Mouse (Mus musculus): ENCODE measurements around the gene Ppip5k2. TPM values are rescaled to one million over a fixed set of nuclear protein-coding genes. Genes with fewer than 3 reads are reported as not detected.

Gene Ppip5k2
- total RNA-seq, 2 experiments from 2014 or later = 64.3 to 69.5 TPM

DNA sequence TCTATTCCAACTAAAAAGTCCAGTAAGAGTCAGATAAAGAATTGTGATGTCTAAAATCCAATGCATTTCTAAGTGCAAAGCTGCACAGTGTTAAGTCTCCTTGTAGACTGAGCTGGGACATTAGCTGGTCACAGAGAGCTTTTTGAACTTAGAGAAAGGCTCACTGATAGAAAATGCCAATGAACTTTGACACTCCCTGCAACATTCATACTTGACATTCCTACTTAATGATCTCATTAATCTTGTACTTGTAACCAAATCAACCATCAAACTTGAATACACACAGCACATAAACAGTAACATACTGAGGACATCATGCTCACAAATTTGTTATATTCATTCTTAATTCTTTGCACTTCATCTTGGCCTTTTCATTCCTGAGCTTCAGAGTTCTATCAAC is 10.4 kb downstream of the Ppip5k2 start:
- ATAC-seq (replicated peaks; ENCODE audit: poor library complexity) = no peak

DNA sequence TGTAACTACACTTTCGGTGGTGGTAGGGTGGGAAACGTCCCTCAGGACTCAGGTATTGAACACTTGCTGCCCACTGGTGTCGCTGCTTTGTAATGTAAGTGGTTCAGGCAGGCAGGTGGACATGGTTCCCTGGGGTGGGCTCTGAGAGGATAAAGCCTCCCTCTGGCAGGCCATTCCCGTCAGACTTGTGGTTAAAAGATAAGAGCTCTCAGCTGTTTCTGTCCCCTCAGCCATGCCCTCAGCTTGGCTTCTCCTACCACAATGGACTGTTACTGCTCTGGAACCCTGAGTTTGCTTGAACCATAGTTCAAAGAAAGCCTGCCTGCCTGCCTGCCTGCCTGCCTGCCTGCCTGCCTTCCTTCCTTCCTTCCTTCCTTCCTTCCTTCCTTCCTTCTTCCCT is 15.8 kb downstream of the Ppip5k2 start:
- ATAC-seq (replicated peaks; ENCODE audit: poor library complexity) = peak; percentile 37; the same call in 1 of the 2 replicates

DNA sequence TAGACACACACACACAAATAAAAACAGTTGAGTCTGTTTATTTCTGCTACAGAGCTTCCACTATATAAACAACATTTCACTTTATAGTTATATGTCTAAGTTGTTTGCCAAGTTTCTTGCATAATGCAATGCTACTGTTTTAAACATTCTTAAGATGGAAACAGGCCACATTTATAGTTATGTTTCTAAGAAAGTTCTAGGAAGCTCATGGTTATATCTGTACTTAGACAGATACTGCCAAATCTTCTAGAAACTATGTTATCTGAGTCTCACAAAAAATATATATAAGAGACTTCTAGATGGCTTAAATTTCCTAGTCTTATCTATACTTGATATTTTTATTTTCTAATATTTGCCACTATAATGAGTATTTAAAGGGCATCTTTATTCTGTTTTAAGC is 17.0 kb downstream of the Ppip5k2 start:
- ATAC-seq (replicated peaks; ENCODE audit: poor library complexity) = no peak

DNA sequence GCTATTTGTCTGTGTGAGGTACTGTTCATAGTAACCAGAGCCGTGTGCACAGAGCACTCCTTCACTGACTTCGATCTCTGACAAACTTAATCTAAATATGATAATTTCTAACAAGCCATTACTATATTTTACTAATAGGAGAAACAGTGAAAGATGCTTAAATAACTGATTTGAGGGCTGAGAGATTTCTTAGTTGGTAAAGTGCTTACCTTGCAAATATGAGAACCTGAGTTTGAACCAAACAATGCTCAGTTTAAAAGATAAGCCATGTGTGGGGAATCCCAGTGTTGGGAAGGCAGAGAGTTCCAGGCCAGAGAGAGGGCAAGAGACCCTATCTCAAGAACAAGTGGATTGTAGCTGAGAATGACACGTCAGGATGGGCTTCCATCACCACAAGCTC is 22.0 kb downstream of the Ppip5k2 start:
- no peak for ATAC-seq (replicated peaks; ENCODE audit: poor library complexity)

DNA sequence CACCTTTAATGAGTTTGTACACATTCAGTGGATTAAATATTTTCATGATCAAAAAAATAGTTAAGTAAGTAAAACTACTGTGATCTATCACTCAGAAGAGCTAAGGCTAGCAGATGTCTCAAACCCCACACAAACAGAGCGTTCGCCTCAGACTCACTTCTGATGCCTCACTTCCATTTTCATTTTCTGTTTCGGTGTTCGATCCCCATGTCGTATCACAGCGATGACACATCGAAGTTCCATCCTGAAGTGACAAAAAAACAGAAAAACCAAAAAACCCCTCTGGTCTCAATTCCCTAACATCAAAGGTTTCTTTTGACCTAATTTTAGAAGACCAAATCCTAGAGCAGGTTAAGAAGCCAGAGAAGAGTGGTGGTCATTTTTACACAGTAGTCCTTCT is 23.9 kb downstream of the Ppip5k2 start:
- no peak for ATAC-seq (replicated peaks; ENCODE audit: poor library complexity)

DNA sequence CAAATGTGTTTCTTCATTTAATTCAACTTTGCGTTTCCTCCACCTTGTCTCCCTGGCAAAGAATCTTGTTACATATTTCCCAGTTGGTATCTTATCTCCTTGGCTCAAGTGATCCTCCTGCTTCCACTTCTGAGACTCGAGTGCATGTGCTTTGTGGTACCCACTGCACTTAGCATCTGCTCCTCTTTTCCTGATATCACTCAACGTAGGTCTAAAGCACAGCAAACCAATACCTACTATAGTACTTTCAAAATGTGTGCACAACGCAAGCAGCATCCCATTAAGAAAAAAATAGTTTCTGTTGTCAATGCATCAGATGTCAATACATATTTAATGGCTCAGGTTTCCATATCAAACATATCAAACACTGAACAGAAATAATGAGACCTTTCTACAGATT is 24.5 kb downstream of the Ppip5k2 start:
- ATAC-seq (replicated peaks; ENCODE audit: poor library complexity) = no peak

DNA sequence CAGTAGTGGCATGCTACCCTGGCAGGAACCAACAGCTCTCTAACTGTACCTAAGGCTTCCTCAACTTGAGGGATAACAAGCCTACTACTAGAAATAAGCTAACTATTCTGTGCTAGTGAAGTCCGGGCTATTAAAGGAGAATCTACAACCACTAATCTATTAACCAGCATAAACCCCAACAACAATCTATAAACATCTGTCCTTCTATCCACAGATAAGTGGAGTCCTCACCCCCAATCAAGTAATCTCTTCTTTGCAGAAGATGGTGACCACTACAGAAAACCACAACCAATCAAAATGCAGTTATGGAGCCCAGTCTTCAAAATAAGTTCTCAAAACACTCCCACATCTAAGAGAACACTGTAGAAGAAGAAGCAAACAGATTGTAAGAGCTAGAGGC is 27.1 kb downstream of the Ppip5k2 start:
- ATAC-seq (replicated peaks; ENCODE audit: poor library complexity) = peak; percentile 93

DNA sequence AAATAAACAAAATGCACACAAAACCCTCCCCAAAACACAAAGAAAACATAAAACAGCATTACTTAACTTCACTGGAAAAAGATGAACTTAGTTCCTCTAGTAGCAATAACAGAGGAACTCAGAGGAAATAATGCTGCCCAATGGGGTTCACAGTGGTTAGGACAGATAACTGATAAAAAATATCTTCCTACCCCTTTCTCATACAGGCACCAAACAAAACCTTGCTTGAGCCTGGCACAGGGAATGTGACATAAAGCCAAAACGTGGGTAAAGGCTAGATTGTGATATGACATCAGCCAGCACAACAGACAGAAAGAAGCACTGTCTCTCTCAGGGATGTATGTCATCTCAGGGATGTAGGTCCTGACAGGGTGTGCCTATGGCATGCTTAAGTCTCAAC is 40.9 kb downstream of the Ppip5k2 start:
- peak; percentile 44; the same call in 1 of the 2 replicates for ATAC-seq (replicated peaks; ENCODE audit: poor library complexity)

DNA sequence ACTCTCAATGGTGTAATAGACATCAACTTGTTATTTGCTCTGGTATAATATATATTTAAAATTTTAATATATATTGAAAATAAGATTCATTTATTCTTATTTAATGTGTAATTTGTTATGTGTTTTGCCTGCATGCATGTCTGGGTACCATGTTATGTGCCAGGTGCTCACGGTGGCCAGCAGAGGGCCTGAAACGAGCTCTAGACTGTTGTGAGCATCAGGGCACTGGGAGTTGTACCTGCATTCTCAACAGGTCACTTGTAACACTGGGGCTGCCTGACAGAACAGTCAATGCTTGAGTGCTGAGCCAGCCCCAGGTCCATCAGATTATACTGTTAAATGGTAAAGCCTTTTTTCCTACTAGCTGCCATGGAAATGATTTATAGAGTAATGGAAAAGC is 43.5 kb downstream of the Ppip5k2 start:
- peak; percentile 88 for ATAC-seq (replicated peaks; ENCODE audit: poor library complexity)

DNA sequence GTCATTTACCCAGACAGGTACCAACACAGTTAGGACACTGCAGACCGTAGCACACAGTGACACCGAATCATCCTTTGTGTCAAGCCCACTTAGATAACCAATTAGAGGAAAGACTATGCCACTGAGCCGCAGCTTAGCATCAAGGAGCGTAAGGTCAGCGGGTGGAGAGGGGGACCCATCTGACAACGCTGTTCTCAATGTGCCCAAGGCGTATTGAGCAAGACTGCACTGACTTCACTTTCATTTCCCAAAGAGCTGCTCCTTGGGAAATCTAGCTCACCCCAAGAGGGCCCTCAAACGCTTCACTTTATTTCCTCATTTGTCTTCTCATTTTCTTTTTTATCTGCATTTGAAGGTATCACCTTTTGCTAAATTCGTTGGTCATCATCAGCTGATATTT is 51.8 kb downstream of the Ppip5k2 start:
- ATAC-seq (replicated peaks; ENCODE audit: poor library complexity) = peak; percentile 99

DNA sequence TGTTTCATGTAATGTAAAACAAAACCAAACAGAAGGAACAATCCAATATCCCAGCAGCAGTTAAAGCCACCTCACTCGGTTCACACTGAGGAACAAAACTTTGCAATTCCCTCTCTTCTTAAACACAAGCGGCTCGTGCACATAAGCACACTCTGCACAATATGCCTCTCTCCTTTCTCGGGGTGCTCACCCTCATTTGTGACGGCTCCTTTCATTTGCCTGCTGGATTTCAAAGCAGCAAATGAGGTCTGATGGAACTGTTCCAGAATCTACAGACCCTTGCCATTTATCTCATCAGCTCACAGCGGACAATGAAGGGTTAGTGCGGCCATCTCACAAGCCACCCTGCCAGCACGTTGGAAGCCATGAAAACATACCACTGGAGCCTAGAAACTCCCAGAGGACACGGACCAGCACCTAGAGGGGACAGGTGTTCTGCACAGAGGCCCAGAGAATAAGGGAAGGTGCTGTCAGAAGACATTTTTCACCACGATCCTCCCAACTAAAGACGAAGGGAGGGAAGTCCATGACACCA is 55.8 kb downstream of the Ppip5k2 start:
- ATAC-seq (replicated peaks; ENCODE audit: poor library complexity) = no peak

DNA sequence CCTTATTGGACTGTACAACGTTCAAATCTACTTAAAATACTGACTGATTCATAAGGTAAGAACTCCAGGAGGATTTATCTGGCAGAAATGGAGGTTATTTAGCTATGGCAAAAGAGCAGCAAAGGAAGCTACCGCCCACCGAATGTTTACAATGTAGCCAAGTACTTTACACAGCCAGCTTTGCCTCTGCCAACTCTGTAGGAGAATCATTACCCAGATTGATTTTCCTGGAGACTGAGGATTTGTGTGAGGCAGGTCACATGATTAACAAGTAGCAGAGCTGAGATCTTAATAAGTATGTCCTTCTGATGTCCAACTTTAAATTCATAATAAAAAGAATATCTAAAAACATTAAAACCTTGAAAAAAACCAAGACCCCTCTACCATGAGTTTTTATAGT is 59.7 kb downstream of the Ppip5k2 start:
- ATAC-seq (replicated peaks; ENCODE audit: poor library complexity) = no peak

DNA sequence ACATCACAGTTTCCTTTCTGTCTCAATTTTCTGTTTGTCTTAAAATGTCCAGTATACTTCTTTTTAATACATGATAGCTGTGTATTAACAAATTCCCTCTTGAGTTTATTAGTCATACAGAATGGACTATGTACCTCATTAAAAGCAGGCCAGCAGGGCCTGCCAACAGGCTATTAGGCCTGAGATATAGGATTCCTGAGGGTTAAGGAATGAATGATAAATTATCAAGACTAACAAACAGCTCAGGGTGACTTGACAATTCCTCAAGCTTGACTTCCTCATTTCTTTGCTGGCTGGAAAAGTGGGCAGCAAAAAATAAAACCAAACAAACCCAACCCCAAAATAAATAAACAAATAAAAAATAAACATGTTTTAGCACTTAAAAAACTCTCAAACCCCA is 64.8 kb downstream of the Ppip5k2 start:
- peak; percentile 72 for ATAC-seq (replicated peaks; ENCODE audit: poor library complexity)

DNA sequence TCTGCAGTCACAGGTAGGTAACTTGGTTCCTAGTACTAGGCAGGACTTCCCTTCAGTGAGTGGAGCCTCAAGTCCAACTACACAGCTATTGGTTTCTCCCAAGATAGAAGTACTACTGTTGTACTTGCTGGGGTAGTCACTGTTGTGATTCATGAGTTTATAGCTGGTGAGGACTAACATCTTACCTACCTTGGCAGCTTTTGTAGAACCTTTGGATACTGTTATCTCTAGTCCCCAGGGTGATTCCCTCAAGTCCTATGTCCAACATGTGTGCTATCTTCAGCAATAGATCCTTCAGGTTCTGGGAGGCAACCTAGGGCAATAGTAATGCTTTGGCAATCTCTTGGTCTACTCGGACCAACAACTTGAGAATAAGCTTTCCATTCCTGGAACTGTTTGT is 65.6 kb downstream of the Ppip5k2 start:
- ATAC-seq (replicated peaks; ENCODE audit: poor library complexity) = no peak

DNA sequence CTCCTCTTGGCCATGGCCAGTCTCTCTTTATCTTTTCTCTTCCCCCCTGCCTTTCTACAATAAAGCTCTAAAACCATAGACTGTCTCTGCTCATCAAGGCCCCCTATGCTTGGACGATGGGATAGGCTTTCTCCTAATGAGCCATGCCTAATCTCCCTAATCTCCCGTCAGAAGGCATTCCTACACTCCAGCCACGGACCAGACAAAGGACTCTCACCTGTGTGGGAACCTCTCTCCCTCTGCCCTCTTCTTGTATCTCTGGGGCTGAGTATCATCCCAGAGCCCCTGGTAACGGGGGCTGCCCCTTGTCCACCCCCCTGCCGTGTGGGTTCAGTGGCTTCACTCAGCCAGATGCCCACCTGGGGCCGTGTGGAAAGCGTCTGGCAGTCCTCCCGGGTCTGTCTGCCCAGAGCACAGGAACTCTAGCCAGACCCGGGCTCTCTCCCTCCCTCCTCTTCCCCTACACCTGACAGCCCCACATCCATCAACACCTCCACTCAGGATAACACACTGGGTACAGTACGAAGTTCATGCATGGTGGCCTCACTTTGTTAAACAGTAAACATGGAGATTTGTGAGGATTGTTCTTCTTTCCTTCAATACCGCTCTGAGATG is 71.1 kb downstream of the Ppip5k2 start:
- no peak for ATAC-seq (replicated peaks; ENCODE audit: poor library complexity)

DNA sequence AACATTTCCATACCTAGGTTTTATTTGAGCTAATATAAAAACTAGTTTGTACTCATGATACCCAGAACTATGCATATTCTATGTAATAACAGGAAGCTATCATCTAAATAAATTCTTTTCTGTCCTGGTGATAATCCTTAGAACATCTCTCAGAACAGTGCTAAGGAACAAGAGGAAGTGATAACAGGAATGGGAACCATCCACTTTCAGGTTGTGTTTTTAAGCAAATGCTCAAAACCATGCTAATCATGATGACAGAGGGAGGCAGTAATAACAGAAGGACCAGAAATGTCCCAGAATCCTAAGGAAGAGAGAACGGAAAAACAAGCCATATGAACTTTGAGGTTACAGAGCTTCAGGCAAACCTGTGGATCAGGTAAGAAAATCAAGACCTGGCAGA is 72.9 kb downstream of the Ppip5k2 start:
- 0 out of 2 replicates have a peak, but pooled peaks have one; percentile 31 for ATAC-seq (replicated peaks; ENCODE audit: poor library complexity)

DNA sequence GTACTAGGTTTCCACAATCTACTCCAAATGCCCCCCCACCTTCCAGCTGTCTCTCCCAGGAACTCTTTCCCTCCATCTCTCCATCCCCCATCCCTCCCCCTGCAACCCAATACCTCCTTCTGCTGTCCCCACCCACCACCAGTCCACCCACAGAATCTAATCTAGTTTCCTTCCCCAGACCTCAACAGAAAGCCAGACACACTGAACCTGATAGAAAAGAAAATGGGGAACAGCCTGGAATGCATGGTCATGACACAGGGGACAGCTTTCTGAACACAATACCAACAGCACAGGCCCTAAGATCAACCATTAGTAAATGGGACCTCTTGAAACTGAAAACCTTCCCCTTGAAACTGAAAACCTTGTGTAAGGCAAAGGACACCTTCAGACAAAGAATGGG is 76.4 kb downstream of the Ppip5k2 start:
- ATAC-seq (replicated peaks; ENCODE audit: poor library complexity) = peak; percentile 74

DNA sequence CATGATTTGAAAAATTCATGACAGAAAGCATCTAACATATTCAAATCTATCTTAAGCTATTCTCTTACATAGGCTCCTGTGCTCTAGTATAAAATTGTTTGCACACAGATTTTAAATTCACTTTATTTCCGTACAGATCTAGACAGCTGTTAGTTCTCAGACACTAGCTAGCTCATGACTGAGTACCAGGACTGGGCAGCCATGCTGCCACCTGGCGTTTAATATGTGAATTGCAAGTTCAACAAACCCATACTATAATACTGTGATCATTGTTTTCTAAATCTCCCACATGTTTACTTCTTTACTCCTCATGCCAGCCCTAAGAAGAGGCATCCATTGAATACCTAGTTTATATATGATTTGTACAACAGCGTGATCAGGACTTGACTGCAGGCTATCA is 81.5 kb downstream of the Ppip5k2 start:
- ATAC-seq (replicated peaks; ENCODE audit: poor library complexity) = peak; percentile 100

DNA sequence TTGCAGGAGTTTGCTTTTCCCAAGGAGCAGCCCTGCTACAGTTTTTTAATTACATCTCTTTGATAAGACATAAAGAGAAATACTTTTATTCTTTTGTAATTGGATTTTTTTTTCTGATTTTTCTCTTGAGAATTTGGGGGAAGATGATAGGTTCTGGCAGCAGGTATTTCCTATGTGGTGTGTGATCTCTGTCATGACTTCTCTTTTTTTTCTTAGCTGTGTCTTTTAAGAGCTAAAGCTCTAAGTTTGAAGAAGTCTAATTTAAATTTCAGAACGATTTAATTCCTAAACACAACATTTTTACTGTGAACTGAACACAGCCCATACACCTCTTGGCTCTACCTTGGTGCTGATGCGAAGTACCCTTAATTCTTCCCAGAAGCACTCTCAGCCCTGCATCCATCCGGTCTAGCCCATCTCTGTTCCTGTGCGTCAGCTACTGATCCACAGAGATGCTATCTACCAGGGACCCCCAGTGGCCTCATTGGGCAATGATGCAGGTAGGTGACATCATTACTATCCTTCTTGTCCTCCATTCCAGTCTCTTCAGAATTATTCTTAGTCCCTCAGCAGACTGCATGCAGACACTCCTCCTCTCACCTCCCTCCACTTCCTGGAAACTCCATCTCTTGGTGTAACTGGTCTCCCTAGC is 93.6 kb downstream of the Ppip5k2 start:
- 0 out of 2 replicates have a peak, but pooled peaks have one; percentile 9 for ATAC-seq (replicated peaks; ENCODE audit: poor library complexity)

DNA sequence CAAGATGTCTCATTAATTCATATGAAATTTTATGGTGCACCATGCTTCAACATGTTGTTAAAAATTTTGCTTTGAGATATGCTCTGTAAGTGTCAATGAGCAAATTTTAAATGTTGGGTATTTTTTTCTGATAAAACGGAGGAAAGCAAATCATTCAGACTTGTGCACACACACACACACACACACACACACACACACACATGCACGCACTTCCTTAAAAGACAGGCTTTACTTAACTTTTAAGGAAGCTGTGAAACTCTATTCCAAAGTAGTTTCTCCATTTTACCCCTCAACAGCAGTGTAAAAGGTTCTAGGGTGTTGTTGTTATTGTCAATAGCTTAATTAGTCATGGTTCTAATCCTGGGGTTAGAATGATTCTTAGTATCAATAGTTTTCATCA is 94.1 kb downstream of the Ppip5k2 start:
- ATAC-seq (replicated peaks; ENCODE audit: poor library complexity) = peak; percentile 83

DNA sequence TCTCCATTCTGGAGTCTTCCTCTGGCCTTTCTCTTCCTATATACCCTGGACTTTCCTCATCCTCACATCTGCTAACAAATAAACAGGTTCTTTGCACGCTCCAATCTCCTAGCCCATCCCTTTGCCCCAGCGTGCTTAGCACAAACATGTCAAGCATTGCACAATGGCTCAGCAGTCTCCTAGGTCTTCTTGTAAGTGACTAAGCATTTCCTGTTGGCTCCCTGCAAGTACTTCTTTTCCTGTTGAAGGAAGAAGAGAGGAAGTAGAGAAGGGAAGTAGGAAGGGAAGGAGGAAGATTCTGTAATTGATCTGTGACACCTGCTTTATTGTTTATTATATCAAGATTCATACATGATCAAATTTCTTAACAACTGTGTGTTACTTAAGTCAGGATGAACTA is 97.4 kb downstream of the Ppip5k2 start:
- ATAC-seq (replicated peaks; ENCODE audit: poor library complexity) = peak; percentile 95

DNA sequence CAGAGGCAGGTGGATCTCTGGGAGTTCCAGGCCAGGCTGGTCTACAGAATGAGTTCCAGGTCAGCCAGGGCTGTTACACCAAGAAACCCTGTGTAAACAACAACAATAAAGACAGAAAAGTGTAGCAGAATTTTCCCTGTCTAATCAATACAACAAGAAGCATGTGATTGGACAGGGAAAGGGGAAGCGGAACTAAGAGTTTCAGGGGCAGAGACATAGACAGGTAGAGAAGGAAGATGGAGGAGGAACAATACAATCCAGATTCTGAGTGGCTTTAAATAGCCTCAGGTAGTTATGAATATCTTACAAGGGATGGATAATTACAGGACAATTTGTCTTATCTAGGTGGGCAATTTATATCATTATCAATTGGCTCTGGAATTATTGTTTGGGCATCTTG is 102.9 kb downstream of the Ppip5k2 start:
- ATAC-seq (replicated peaks; ENCODE audit: poor library complexity) = no peak

DNA sequence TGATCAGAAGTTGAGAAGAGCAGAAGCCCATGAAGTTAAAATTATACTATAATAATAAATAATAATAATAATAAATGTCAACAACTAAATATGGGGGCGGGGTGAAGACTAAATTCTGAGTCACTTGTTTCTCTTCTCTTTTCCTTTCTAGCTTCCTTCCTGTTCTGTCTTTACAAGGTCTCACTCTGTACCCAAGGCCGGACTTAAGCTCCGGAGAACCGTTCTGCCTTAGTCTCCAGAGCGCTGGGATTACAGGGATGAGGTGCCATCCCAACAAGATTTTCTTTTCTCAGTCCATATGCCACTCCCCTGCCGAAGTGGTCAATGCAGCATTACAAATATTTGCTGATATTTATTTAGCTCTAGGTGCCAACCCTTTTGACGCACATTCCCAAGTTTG is 107.9 kb downstream of the Ppip5k2 start:
- ATAC-seq (replicated peaks; ENCODE audit: poor library complexity) = no peak
